Mouse (Mus musculus) kidney, embryonic 15.5 days (tissue): ENCODE data around the gene Pcgf1. TPM values are rescaled to one million over a fixed set of nuclear protein-coding genes. Genes with fewer than 3 reads are reported as not detected.

Source experiments
- ATAC-seq: fragments of 200-750 bp; cut with Nextera tagmentation; replicated peaks from 2 replicates; pipeline ENCODE4 v1.8.0; 2017; ENCODE audit warnings: moderate TSS enrichment; ENCODE audit not compliant: low FRiP score
- H3K27ac ChIP-seq: fragments of 300-500 bp; sonication (generic); 2 replicates; pipeline ENCODE4 v1.5.1; 2015; ENCODE audit warnings: mild to moderate bottlenecking, inconsistent platforms
- H3K27me3 ChIP-seq: fragments of 300-500 bp; sonication (generic); 2 replicates; pipeline ENCODE4 v1.6.1; 2015; ENCODE audit warnings: inconsistent platforms
- H3K36me3 ChIP-seq: fragments of 300-500 bp; sonication (generic); 2 replicates; pipeline ENCODE4 v1.6.1; 2015; ENCODE audit warnings: inconsistent platforms
- H3K4me1 ChIP-seq: fragments of 300-500 bp; sonication (generic); 2 replicates; pipeline ENCODE4 v1.6.1; 2015; ENCODE audit warnings: inconsistent platforms
- H3K4me2 ChIP-seq: fragments of 300-500 bp; sonication (generic); 2 replicates; pipeline ENCODE4 v1.6.1; 2015; ENCODE audit warnings: moderate library complexity, mild to moderate bottlenecking, inconsistent platforms
- H3K4me3 ChIP-seq: fragments of 300-500 bp; sonication (generic); replicated peaks from 2 replicates; pipeline ENCODE4 v1.5.1; 2015; ENCODE audit warnings: mild to moderate bottlenecking, inconsistent platforms
- H3K9ac ChIP-seq: fragments of 300-500 bp; sonication (generic); 2 replicates; pipeline ENCODE4 v1.6.1; 2015; ENCODE audit warnings: mild to moderate bottlenecking, inconsistent platforms
- H3K9me3 ChIP-seq: fragments of 300-500 bp; sonication (generic); replicated peaks from 2 replicates; pipeline ENCODE4 v1.6.1; 2016; ENCODE audit warnings: inconsistent platforms
- WGBS: fragments of 180-500 bp; shearing (Covaris S2); methylation state at CpG from one replicate; pipeline ENCODE4 v1.1.7; 2015; ENCODE audit warnings: mixed read lengths; 5-methylcytosine and 5-hydroxymethylcytosine counted together
- polyA plus RNA-seq: library from polyadenylated mRNA; unstranded; fragments of >200 nt; fragmentation: Nextera tagmentation; extraction: Ambion mirVana; gene quantifications from 2 replicates; pipeline ENCODE4 v1.2.1, GENCODE M21; 2015

The Pcgf1 gene
- polyA plus RNA-seq, 1 experiment from 2014 or later, result 37.8 TPM

GRCm38 (mm10) chr6:83108762-83109668, 31.3 kb downstream of the Pcgf1 start, which contains the start of gene Mrpl53:
Gene Mrpl53 (plus strand): TSS chr6:83109040.
- Histone ChIP-seq H3K4me3 (peak within 1 kb of the TSS; percentile 76), H3K4me2 (peak within 1 kb of the TSS; percentile 88), H3K9ac (peak within 1 kb of the TSS; percentile 90), H3K4me1 (peaks cover 26% of the 10 kb centered on the region), H3K9me3 (no peaks in the 10 kb centered on the region), H3K27me3 (no peaks in the 10 kb centered on the region), H3K36me3 (peaks cover 31% of the 10 kb centered on the region), H3K27ac (peak within 1 kb of the TSS; percentile 89)
- peak; percentile 88 for ATAC-seq
- under 1% methylated on average over 76 of the region's 76 CpGs for WGBS

GRCm38 (mm10) chr6:83111510-83112136, 34.0 kb downstream of the Pcgf1 start:
- Histone ChIP-seq H3K27ac (no peak overlapping the region), H3K9ac (no peak overlapping the region), H3K36me3 (peaks cover 20% of the 10 kb centered on the region), H3K4me1 (peaks cover 45% of the 10 kb centered on the region), H3K9me3 (no peaks in the 10 kb centered on the region), H3K4me3 (no peak overlapping the region), H3K4me2 (no peak overlapping the region), H3K27me3 (no peaks in the 10 kb centered on the region)
- WGBS, result 94% methylated on average over 4 of the region's 4 CpGs
- ATAC-seq, result no peak

DNA sequence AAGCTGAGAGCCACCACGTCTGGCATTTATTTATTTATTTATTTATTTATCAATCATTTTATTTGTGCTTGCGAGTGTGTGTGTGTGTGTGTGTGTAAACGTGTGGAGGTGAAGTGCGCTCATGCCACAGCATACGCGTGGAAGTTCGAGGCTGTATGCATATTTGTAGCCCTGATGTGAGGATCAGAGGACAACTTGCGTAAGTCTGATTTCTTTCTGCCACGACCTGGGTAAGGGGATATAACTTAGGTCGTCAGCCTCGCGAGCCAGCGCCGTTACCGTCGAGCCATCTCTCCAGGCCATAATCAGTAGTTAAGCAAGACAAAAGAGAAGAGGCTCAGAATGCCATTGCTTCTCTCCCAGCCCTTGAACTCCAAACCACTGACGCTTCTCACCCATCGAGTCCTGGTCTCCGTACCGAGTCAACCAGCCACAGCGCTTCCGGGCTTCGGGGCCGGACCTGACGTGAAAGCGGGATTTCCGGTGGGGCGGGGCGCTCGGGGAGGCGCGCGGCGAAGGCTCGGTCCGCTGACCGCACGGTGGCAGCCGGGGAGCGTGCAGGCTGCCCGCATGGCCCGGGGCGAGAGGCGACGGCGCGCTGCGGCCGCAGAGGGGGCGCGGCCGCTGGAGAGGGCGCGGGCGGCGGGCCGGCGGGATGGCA, 37.5 kb downstream of the Pcgf1 start, which contains the start of gene Mogs:
Gene Mogs (plus strand): TSS at position 486 of the 661 bp plus-strand sequence.
- Histone ChIP-seq H3K9me3 (no peaks in the 10 kb centered on the region), H3K36me3 (peaks cover 42% of the 10 kb centered on the region), H3K4me3 (peak within 1 kb of the TSS; percentile 92), H3K4me1 (peaks cover 58% of the 10 kb centered on the region), H3K9ac (peak within 1 kb of the TSS; percentile 88), H3K27me3 (no peaks in the 10 kb centered on the region), H3K4me2 (peak within 1 kb of the TSS; percentile 93), H3K27ac (peak within 1 kb of the TSS; percentile 90)
- 1% methylated on average over 58 of the region's 58 CpGs for WGBS
- peak; percentile 89 for ATAC-seq

DNA sequence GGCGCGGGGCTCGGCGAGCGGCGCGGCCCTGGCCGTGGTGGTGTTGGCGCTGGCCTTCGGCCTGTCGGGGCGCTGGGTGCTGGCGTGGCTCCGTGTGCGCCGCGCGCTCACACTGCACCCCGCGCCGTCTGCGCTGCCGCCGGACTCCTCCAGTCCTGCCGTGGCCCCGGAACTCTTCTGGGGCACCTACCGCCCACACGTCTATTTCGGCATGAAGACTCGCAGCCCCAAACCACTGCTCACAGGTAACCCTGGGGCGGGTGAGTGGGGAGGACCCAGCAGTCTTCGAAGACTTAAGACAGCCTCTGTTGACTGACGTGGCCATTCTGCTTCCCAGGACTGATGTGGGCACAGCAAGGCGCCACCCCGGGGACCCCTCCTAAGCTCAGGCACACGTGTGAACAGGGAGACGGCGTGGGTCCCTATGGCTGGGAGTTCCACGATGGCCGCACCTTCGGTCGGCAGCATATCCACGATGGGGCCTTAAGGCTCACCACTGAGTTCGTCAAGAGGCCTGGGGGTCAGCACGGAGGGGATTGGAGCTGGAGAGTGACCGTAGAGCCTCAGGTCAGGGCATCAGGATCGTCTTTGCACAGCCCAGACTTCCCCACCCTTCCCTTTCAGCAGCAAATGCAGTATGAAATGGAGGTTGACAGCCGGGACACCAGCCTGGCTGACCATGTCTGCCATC, 38.2 kb downstream of the Pcgf1 start:
- peak; percentile 63 for ATAC-seq
- peaks cover 59% of the 10 kb centered on the region for H3K4me1 ChIP-seq
- peaks cover 37% of the 10 kb centered on the region for H3K36me3 ChIP-seq
- H3K9ac ChIP-seq, result peak overlapping the region; percentile 88
- WGBS, result 1% methylated on average over 33 of the region's 48 CpGs
- peak overlapping the region; percentile 93 for H3K4me2 ChIP-seq
- H3K4me3 ChIP-seq, result peak overlapping the region; percentile 92
- H3K27me3 ChIP-seq, result no peaks in the 10 kb centered on the region
- peak overlapping the region; percentile 90 for H3K27ac ChIP-seq
- no peaks in the 10 kb centered on the region for H3K9me3 ChIP-seq

DNA sequence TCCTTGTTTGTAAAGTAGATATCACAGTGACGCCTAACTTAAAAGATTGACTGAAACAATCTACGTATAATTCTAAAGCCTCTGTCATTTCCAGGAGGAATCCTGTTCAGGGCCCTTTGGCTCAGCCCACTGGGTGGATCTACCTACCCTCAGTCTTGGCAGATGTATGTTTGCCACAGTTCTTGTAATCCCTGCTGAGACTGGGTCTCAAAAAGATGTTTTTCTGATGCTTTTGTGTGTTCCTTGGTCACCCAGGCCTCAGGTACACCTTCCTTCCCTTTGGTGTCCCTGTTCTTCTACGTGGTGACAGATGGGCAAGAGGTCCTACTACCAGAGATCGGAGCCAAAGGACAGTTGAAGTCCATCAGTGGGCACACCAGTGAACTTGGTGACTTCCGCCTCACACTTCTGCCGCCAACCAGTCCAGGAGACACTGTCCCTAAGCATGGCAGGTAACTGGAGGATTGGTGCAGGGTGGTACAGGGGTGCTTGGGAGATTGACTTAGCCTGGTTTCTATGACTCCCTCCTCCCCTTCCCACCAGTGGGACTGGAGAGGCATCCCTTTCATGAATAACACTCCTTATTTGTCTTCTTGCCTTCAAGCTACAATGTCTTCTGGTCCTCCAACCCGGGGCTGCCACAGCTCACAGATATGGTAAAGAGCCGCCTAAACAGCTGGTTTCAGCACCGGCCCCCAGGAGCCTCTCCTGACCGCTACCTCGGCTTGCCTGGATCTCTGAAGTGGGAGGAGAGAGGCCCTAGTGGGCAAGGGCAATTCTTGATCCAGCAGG, 38.9 kb downstream of the Pcgf1 start:
- Histone ChIP-seq H3K27ac (peak overlapping the region; percentile 90; the same call in 1 of the 2 replicates), H3K4me3 (peak overlapping the region; percentile 92), H3K36me3 (peaks cover 32% of the 10 kb centered on the region), H3K4me1 (peaks cover 59% of the 10 kb centered on the region), H3K27me3 (no peaks in the 10 kb centered on the region), H3K9ac (peak overlapping the region; percentile 88), H3K9me3 (no peaks in the 10 kb centered on the region), H3K4me2 (peak overlapping the region; percentile 93)
- WGBS, result 71% methylated on average over 11 of the region's 11 CpGs
- no peak for ATAC-seq

GRCm38 (mm10) chr6:83117165-83117438, 39.4 kb downstream of the Pcgf1 start:
- H3K9me3 ChIP-seq, result no peaks in the 10 kb centered on the region
- no peak overlapping the region for H3K4me2 ChIP-seq
- H3K4me3 ChIP-seq, result 0 out of 2 replicates have a peak overlapping the region, but pooled peaks have one; percentile 92
- H3K9ac ChIP-seq, result 0 out of 2 replicates have a peak overlapping the region, but pooled peaks have one; percentile 88
- peaks cover 60% of the 10 kb centered on the region for H3K4me1 ChIP-seq
- no peaks in the 10 kb centered on the region for H3K27me3 ChIP-seq
- ATAC-seq, result no peak
- 0 out of 2 replicates have a peak overlapping the region, but pooled peaks have one; percentile 7 for H3K27ac ChIP-seq
- WGBS, result 90% methylated on average over 4 of the region's 4 CpGs
- H3K36me3 ChIP-seq, result peaks cover 32% of the 10 kb centered on the region

GRCm38 (mm10) chr6:83117616-83118015, 39.9 kb downstream of the Pcgf1 start:
- Histone ChIP-seq H3K9ac (peak overlapping the region; percentile 34; the same call in 1 of the 2 replicates), H3K36me3 (peaks cover 32% of the 10 kb centered on the region), H3K4me3 (no peak overlapping the region), H3K27ac (no peak overlapping the region), H3K9me3 (no peaks in the 10 kb centered on the region), H3K27me3 (no peaks in the 10 kb centered on the region), H3K4me2 (no peak overlapping the region), H3K4me1 (peaks cover 65% of the 10 kb centered on the region)
- 89% methylated on average over 13 of the region's 13 CpGs for WGBS
- no peak for ATAC-seq

GRCm38 (mm10) chr6:83118369-83118768, 40.7 kb downstream of the Pcgf1 start:
- ATAC-seq, result no peak
- Histone ChIP-seq H3K36me3 (peaks cover 32% of the 10 kb centered on the region), H3K27ac (peak overlapping the region; percentile 63), H3K4me3 (no peak overlapping the region), H3K9me3 (no peaks in the 10 kb centered on the region), H3K9ac (no peak overlapping the region), H3K4me1 (peaks cover 73% of the 10 kb centered on the region), H3K27me3 (no peaks in the 10 kb centered on the region), H3K4me2 (no peak overlapping the region)
- WGBS, result 83% methylated on average over 11 of the region's 11 CpGs

- Histone ChIP-seq H3K4me3 (peak overlapping the region; percentile 82), H3K36me3 (peaks cover 32% of the 10 kb centered on the region), H3K4me2 (peak overlapping the region; percentile 97), H3K9me3 (no peaks in the 10 kb centered on the region), H3K27ac (peak overlapping the region; percentile 63), H3K9ac (peak overlapping the region; percentile 81; the same call in 1 of the 2 replicates), H3K4me1 (peaks cover 80% of the 10 kb centered on the region), H3K27me3 (no peaks in the 10 kb centered on the region)
- WGBS, result 75% methylated on average over 14 of the region's 14 CpGs
- ATAC-seq, result no peak
Measured at GRCm38 (mm10) chr6:83118825-83119733, 41.4 kb downstream of the Pcgf1 start.

- Histone ChIP-seq H3K27me3 (no peaks in the 10 kb centered on the region), H3K9me3 (no peaks in the 10 kb centered on the region), H3K9ac (peak overlapping the region; percentile 81), H3K4me3 (peak overlapping the region; percentile 82), H3K27ac (peak overlapping the region; percentile 63), H3K4me1 (peaks cover 80% of the 10 kb centered on the region), H3K36me3 (peaks cover 32% of the 10 kb centered on the region), H3K4me2 (peak overlapping the region; percentile 97)
- WGBS, result 71% methylated on average over 7 of the region's 7 CpGs
- no peak for ATAC-seq
Measured at GRCm38 (mm10) chr6:83119734-83120051, 42.0 kb downstream of the Pcgf1 start.
